Mouse (Mus musculus) ovary, postnatal 14 days (tissue): ENCODE data around the gene Prr19.

ENCODE experiments used
- DNase-seq: peaks from one replicate; pipeline ENCODE4 v3.0.0; 2022; ENCODE audit warnings: low spot score

The Prr19 gene

DNA sequence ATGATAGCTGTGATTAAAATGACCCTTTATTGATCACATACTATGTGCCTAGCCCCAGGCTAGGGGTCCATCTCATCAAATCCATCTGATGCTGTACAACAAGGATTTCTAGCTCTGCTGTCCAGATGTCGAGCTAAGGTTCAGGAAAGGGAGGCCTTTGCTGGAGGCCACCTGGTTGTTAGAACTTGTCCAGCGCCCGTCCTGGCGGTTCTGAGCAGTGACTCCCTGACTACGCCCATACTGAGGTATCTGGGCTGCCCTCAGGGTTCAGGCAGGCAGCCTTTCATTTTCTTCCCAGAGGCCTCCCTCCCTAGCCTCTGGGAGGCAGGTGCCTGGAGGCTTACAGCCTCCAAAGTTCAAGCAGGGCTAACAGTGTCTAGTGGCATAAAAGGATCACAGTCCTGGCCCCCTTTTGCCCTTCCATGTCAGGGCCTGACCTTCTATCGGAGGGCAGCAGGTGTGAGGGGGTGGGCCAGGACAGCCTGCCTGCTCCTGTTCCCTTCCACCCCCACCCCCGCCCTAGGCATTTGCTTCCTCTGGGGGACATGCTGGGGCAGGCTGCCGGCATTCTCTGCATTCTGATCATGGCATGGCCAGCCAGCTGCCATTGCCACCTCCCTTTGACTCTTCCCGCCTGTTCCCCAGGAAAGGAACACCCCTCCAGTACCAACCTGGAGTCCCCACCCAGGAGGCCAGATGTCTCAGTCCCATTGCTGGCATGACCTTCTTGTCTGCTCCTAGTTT, 25.5 kb upstream of the Prr19 start:
- no peak for DNase-seq

DNA sequence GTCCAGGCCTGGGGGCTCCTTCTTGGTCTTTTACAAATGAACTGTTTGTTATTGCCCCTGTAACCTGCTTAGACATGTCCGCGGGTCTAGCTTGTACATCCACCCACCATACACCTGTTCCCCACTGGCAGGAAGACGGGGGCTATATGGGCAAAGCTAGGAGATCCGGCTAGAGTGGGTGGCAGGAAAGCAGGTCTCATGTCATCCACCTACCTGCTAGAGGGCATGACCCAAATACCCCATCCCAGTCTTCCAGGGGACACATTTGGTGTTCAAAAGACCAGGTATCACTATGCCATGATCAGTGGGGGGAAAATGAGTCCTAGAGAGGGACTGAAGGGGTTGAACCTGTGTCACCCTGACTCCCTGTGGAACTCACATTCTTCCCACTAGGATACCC, 23.8 kb upstream of the Prr19 start:
- no peak for DNase-seq

DNA sequence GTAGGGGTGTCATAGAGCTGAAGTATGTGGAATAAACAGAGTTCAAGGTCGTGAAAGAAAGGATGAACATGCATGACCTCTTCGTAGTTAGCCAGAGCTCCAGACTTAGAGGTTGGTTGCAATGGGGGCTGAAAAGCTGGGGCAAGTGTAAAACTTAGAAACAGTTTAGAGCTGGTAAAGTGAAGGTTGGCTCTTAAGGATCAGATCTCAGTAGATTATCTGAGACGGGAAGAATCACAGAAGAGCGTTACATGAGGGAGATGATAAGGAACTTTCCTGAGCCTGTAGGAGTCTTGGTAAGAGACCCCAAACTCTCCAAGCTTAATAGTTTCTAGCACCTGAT, 23.2 kb upstream of the Prr19 start:
- no peak for DNase-seq

- peak; percentile 59 for DNase-seq
Observed at GRCm38 (mm10) chr7:25278341-25279075, 22.7 kb upstream of the Prr19 start.

DNA sequence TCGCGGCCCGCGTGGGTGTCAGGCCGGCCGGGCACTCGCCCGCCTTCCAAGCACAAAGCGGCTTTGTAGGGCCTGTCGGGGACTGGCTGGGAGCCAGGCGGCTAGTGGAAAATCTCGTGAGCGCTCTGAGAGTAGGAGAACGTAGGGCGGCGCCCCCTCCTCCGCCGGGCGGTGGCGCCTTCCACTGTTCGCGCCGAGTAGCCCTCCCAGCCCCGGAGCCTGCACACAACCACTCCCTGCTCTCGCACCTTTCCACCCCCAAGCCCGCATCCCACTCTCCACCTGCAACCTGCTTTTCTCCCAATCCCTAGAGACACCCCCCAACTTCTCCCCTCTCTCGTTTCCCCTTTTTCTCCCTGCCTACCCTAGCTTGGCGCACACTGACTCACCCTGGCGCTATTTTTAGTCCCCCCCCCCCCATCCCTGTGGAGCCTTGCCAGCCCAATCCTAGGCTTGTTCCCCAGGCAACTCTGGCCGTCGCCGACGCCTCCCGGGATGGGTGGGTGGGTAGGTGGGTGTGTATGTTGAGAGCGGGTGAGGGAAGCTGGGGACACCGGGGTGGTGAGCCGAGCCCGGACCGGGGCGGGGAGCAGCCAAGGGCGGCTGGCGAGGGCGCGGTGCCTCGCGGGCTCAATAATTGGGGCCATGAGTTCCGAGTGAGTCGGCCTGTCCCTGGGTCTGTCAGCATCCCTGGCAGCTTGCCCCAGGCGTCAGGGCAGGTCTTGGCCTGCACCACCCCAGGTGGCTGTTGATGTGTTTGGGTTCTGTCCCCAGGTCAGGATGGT, 21.9 kb upstream of the Prr19 start:
- peak; percentile 82 for DNase-seq

DNA sequence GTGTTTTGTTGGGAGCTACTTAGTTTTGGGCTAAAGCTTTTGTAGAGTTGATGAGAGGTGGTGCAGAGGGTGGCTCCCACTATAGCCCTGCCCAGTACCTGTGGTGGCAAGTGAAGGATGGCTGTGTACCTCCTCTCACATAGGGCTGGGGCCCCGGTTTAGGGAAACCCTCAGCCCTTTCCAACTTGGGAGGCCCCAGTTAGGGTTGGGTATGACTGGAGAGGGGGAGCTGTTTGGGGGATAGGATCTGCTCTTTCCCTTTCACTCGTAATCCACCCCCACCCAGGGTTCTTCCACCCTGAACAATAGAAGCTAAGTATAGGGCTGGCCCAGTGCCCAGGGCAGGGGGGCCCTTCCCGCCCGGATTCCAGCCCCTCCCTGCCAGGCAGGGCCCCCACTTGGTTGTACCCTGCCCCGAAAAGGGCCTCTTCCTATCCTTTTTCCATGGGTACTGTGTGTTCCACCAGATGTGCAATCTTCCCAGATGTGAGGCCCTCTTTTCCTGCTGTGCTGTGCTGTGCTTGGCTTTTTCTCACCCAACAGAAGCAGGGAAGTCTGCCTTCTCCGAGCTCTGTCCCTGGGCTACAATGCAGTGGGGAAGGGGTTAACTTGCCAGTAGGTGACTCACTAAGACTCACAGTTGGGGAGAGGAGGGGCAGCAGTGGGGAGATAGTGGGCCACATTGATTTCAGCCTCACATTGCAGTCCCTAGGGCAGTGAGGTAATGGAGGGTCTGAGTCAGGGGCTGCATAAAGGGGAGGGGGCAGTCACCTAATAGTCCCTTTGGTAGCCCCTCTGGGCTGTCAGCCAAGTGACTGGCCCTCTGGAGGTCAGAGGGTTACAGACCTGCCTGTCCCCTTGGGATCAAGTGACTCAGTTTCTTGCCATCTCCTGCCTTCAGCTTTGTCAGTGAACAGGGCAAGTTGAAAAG, 21.1 kb upstream of the Prr19 start:
- DNase-seq, result no peak

- no peak for DNase-seq
Observed at GRCm38 (mm10) chr7:25281166-25281733, 20.0 kb upstream of the Prr19 start.

- DNase-seq, result peak; percentile 96
Observed at GRCm38 (mm10) chr7:25281734-25282601, 19.2 kb upstream of the Prr19 start.

DNA sequence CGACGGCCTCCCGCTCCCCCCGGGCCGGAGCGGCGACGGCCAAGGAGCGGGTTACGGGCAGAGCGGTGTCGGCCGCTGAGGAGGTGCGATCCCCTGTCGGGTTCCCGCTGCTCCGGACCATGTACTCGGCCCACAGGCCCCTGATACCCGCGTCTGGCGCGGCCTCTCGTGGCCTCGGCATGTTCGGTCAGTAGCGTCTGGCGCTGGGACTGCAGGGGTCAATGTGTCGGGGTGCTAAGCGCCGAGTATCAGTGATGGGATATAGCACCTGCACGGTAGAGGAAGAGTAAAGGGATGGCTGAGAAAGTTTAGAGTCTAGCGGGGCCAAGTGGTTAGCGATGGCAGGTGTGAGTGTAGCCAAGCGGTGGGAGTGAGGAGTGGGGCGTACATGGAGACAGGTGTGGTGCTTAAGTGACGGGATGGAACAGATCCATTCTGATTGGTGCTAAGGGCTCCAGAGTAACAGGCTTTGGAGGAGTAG, 18.4 kb upstream of the Prr19 start:
- no peak for DNase-seq

- DNase-seq, result no peak
Observed at GRCm38 (mm10) chr7:25283637-25284036, 17.6 kb upstream of the Prr19 start.

GRCm38 (mm10) chr7:25284171-25284570, 17.0 kb upstream of the Prr19 start:
- DNase-seq, result no peak

DNA sequence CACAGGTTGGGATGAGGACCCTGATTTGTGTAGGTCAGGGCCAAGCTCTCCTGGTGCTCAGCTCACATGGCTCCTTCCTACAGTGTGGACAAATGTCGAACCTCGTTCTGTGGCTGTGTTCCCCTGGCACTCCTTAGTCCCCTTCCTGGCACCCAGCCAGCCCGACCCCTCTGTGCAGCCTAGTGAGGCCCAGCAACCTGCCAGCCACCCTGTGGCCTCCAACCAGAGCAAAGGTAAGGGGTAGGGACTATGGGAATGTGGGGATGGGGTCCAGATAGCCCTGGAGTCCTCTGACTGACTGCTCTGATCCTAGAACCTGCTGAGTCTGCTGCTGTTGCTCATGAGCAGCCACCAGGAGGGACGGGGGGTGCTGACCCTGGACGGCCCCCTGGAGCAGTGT, 16.4 kb upstream of the Prr19 start:
- DNase-seq, result no peak

- no peak for DNase-seq
Observed at GRCm38 (mm10) chr7:25285511-25286238, 15.5 kb upstream of the Prr19 start.

GRCm38 (mm10) chr7:25286989-25287388, 14.2 kb upstream of the Prr19 start:
- DNase-seq, result no peak

- no peak for DNase-seq
Observed at GRCm38 (mm10) chr7:25288011-25288410, 13.2 kb upstream of the Prr19 start.

DNA sequence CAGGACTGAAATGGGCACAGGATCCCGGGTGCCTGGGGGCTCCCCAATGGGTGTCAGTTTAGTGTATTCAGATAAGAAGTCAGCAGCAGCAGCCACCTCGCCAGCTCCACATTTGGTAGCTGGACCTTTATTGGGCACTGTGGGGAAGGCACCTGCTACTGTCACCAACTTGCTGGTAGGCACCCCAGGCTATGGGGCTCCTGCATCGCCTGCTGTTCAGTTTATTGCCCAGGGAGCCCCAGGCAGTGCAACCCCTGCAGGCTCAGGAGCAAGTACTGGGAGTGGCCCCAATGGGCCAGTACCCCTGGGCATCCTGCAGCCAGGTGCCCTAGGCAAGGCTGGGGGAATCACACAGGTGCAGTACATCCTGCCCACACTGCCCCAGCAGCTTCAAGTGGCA, 12.5 kb upstream of the Prr19 start:
- no peak for DNase-seq

- DNase-seq, result no peak
Observed at GRCm38 (mm10) chr7:25289925-25290324, 11.3 kb upstream of the Prr19 start.

DNA sequence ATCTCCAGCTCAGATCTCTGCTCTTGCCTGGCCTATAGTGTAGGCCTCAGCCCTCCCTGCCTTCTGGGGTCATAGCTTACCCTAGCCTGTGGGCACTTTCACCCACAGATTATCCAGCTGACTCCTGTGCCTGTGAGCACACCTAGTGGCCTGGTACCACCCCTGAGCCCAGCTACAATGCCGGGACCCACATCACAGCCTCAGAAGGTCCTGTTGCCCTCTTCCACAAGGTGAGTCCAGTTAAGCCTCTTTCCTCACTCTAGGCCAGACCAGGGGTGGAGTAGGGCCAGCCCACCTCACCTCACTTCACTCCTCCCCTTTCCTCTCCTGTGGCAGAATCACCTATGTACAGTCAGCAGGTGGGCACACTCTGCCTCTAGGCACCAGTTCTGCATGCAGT, 10.7 kb upstream of the Prr19 start:
- DNase-seq, result no peak

- no peak for DNase-seq
Observed at GRCm38 (mm10) chr7:25290911-25291310, 10.3 kb upstream of the Prr19 start.

DNA sequence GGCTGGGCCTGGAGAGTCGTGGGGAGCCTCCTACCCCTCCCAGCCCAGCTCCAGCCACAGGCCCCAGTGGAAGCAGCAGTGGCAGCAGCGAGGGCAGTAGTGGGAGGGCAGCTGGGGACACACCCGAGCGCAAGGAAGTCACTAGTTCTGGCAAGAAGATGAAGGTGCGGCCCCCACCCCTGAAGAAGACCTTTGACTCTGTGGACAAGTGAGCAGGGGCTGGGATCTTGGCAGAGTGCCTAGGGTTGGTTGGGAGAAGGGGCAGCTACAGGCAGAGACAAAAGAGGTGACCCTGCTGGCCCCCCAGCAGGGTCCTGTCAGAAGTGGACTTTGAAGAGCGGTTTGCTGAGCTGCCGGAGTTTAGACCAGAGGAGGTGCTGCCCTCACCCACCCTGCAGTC, 9.1 kb upstream of the Prr19 start:
- no peak for DNase-seq
